Mouse (Mus musculus) megakaryocyte-erythroid progenitor cell, adult 5-6 weeks (primary cell): ENCODE measurements around the gene Zfp292. TPM values are rescaled to one million over a fixed set of nuclear protein-coding genes. Genes with fewer than 3 reads are reported as not detected.
A peak's percentile ranks its signal among the peaks of the same experiment; 100 is the strongest.
"Not testable (repeated sequence)": the region's sequence is repeated elsewhere in the genome, so short reads cannot be mapped to it uniquely, and the experiment has no call there.

Experiments
- ATAC-seq: replicated peaks from 2 replicates; pipeline ENCODE4 v1.8.0; 2016; ENCODE audit warnings: mild to moderate bottlenecking, inconsistent platforms; ENCODE audit not compliant: severe bottlenecking, poor library complexity, low FRiP score, low TSS enrichment
- total RNA-seq, 2 experiments: library from RNA; stranded (forward) in 1 of 2; stranded (reverse) in 1 of 2; fragments of 200-1000, 215-1000 nt in 1 of 2; fragments of >200 nt in 1 of 2; fragmentation: Nextera tagmentation in 1 of 2; gene quantifications; 2 replicates each; pipeline ENCODE4 v1.2.3; 2014 to 2017

The Zfp292 gene
- 25.4 and 35.3 TPM in 2 replicates for total RNA-seq (2014; fragmentation: Nextera tagmentation)
- 21.8 and 37.4 TPM in 2 replicates for total RNA-seq (2017)

- ATAC-seq: peak; percentile 77
Measured at GRCm38 (mm10) chr4:34882818-34883217, at the start of gene Zfp292. Gene Zfp292, minus strand, starts transcription at chr4:34882960.

DNA sequence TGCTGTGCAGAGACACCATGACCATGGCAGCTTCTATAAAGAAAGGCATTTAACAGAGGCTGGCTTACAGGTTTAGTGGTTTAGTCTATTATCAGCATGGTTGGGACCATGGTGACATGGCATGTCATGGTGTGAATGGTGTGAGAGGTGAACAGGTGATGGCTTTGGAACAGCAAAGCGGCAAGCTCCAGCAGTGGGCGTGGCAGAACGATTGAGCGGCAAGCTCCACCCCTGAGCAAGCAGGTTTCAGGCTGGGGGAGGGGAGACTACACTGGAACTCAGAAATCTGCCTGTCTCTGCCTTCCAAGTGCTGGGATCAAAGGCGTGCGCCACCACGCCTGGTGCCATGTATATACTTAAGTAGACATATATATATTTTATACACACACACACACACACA lies 45.6 kb upstream of the Zfp292 start:
- ATAC-seq: not testable (repeated sequence)

GRCm38 (mm10) chr4:34922177-34922870 lies 39.6 kb upstream of the Zfp292 start:
- peak; percentile 95 for ATAC-seq

DNA sequence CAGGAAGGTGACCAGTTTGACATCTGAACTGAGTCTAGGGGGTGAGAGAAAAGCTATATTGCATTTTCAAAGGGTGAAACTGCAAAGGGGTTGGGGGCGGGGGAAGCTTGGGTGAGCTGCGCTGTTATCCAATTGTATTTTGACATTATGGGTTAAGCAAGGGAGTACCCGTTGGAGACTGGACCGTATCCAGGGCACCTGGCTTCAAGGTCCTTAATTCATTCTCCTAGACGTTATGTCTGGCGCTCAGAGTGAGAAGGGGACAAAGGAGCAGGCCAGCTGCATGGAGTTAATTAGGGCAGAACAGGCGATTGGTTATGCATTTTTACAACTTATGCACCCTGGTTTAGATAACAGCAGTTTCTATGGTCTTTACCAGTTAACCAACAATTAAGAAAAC lies 34.6 kb upstream of the Zfp292 start:
- no peak for ATAC-seq

GRCm38 (mm10) chr4:34912171-34912570 lies 29.4 kb upstream of the Zfp292 start:
- ATAC-seq: no peak

- ATAC-seq: no peak
Measured at GRCm38 (mm10) chr4:34911401-34911800, 28.6 kb upstream of the Zfp292 start.

DNA sequence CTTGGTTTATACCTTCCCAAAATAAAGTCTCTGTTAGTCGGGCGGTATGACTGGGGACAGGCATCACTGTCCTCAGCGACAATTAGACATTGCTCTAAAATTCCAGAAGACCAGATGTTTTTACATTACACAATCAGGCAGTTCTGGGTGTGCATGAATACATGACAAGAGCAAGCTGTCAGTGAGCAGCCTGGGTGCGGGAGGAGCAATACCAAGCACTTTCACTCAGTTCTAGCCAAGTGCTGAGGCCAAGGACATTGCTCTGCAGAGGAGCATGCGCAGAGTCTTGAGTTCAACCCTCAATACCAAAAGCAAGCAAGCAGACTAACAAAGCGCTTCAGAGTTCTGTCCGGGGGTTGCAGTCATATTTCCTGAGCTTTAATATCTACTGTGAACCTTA lies 25.4 kb upstream of the Zfp292 start:
- ATAC-seq: no peak

DNA sequence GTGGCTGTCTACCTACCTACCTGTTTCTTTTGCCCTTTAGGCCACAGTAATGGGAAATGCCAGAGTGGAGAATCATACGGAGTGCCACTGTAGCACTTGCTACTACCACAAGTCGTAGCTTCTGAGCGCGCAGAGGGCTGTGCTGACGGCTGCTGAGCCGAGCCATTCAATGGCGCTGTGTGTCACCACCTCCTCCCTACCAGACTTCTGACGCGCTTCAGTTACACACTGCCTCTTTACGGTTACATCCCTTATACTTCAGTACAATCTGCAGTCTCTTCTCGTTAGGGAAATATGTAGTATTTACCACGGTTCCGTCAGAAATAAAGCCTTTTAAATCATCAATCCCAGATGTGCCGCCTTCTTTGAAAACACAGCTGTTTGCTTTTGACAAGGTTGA lies 24.3 kb upstream of the Zfp292 start:
- no peak for ATAC-seq

DNA sequence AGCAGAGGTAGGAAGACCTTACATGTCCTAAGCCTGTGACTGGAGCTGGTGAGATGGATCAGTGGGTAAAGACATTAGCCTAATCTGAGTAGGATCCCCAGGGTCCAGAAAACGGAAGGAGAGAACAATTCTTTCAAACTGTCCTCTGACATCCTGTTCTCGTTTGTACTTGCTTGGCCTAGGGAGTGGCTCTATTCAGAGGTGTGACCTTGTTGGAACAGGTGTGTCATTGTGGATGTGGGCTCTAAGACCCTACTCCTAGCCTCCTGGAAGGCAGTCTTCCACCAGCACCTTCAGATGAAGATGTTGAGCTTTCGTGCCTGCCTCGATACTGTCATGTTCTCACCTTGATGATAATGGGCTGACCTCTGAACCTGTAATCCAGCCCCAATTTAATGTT lies 23.4 kb upstream of the Zfp292 start:
- no peak for ATAC-seq

GRCm38 (mm10) chr4:34905396-34905795 lies 22.6 kb upstream of the Zfp292 start:
- ATAC-seq: 0 out of 2 replicates have a peak, but pooled peaks have one; percentile 37

- ATAC-seq: not testable (repeated sequence)
Measured at GRCm38 (mm10) chr4:34901582-34901981, 18.8 kb upstream of the Zfp292 start.

DNA sequence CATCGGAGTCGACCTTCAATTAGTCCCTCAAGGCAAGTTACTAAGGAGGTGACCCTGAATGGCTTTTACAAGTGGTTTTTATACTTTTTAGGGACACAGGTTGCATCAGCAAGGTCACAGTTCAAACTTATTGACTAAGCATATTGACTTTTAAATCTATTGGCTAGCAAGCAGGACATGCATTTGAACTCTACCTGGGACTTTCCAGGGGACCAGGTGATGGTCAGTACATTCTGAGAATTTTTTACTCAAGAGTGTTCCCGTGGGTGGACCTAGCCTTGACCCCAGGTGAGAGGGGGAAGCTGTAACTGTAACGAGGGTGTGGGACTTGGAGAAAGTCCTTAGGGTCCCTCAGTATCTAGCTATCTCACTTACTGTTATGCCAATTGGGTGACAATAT lies 18.4 kb upstream of the Zfp292 start:
- ATAC-seq: no peak

GRCm38 (mm10) chr4:34900155-34900554 lies 17.4 kb upstream of the Zfp292 start:
- ATAC-seq: no peak

- ATAC-seq: no peak
Measured at GRCm38 (mm10) chr4:34899322-34899721, 16.6 kb upstream of the Zfp292 start.

- no peak for ATAC-seq
Measured at GRCm38 (mm10) chr4:34898497-34898896, 15.7 kb upstream of the Zfp292 start.

GRCm38 (mm10) chr4:34893479-34893878 lies 10.7 kb upstream of the Zfp292 start, which contains the start of gene Cga:
Gene Cga, plus strand, starts transcription at chr4:34893779.
- no peak for ATAC-seq

DNA sequence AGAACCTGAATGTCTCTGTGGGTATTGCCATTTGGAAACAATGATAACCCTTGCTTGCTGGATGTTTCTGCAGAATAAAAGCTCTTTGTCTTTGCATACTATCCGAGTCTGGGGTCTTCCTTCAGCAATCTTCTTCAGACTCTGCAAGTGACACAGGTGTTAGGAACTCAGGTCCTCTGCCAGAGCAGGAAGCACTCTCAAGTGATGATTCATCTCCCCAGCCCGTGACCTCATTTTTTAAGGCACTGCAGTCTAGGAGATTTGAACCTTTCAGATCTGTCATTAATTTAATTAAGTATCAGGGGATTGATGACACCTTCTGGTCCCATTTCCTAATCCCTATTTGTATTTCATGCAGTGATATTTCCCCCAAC lies 7.0 kb upstream of the Zfp292 start:
- no peak for ATAC-seq

DNA sequence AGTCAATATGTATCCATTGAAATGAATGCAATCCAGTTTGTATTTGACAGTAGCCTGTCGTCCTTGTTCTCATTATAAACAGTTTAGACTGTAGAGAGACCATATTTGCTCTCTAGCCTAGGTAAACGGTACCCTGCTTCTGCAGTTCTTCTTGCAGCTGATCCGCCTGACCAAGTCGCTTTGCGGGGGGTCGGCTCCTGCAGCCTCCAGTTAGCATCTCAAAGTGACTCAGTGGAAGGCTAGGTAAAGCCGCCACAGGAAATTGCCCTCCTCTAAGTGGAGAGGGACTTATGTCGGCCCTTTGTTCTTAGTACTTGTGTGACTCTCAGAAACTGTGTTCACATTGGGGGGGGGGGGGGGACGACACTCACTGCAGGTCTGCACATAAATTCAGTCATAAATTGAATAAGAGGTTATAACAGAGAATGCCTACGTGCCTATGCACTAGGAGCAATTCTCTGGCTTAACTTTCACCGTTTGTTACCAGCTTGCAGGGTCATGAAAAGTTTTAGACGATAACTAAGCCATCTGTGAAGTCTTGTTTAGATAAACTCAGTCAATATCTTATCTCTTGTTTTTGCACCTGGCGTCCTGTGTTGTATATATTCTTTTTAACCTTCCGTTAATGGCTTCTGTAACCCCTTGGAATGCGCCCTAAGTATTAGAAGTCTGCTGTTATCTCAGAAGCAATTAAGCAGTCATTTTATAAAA lies 6.5 kb upstream of the Zfp292 start:
- peak; percentile 51 for ATAC-seq

- ATAC-seq: no peak
Measured at GRCm38 (mm10) chr4:34887295-34887694, 4.5 kb upstream of the Zfp292 start.

- peak; percentile 76 for ATAC-seq
Measured at GRCm38 (mm10) chr4:34886490-34887111, 3.8 kb upstream of the Zfp292 start.
